Mouse (Mus musculus) kidney, adult 2 months (tissue): ENCODE data around the gene Nfib.

Experiments used
- CTCF ChIP-seq: fragments of 200-500 bp; conservative IDR thresholded peaks from 2 replicates; pipeline ENCODE4 v1.5.1; 2011; ENCODE audit warnings: low read depth, mild to moderate bottlenecking, control low read depth, low read length, moderate library complexity, mixed read lengths; ENCODE audit not compliant: insufficient read depth, insufficient read length
- POLR2A ChIP-seq: fragments of 200-500 bp; IDR thresholded peaks from one replicate; pipeline ENCODE4 v1.6.1; 2011; ENCODE audit warnings: low read depth, low read length, control low read depth

DNA sequence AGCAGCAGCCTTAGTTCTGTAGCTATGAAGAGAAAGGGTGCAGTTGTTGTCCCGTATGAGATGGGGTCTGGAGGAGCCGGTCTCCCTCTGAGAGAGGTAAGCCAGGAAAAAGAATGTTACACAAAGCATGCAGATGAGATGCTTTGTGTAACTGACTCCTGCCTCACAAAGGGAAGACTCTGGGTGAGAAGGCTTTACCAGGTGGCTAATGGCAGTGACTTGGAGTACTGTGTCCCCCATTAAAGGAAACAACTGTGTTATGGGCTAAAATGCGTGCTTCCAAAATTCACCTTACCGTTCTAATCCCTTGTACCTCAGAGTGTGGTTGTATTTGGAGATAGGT, 162.2 kb downstream of the Nfib start:
- no peak for TF ChIP-seq POLR2A
- no peak for TF ChIP-seq CTCF
